Mouse (Mus musculus) liver (tissue): ENCODE measurements around the gene Afap1l2.
A peak's percentile ranks its signal among the peaks of the same experiment; 100 is the strongest.

ENCODE experiments used
- DNase-seq: peaks from one replicate; pipeline ENCODE4 v3.0.0-alpha.2; 2020; ENCODE audit warnings: mixed read lengths

Gene Afap1l2

DNA sequence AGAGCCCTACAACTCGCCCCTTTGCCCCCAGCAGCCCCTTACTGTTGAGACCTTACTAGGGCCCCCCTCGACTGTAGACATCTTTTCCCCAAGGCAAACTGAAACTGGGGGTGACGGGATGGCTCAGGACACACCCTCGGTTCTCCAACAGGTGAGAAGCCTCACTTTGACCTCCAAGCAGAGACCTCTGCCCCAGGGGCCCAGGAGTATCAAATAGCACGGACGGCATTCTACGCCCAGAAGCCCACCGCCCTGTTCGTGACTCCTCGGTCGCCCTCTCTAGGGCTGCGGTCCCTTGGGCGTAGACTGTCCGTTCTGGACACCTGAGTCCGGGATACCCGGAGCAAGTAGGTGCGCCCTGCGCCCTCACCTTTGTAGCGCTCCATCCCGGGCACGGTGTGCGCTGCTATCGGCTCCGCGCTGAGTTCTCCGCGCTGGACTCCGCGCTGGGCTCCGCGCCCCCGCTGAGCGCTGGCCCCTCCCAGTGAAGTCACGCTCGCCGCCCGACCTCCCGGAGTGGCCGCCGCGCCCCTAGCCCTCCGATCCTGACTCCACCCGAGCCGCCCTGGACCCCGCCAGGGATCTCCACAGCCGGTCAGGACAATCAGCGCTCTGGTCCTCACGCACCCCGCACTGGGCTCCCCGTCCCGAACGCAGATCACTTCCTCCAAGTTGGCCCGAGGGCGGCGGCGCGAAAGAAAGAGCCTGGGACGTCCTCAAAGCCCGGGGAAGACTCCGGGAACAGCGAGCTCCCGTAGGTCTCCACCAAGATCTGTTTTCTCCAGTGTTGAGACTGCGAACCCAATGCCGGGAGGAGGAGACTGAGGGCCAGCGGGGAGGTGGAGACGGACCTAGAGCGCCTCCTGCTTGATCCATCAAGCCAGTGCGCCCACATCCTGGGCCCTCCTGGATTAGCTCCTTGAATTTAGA is at the start of gene Afap1l2:
Afap1l2 (minus strand) TSS at position 448 of the 930 bp plus-strand sequence.
- DNase-seq = peak; percentile 35

- DNase-seq = no peak
Observed at GRCm38 (mm10) chr19:57057568-57057967, 49.5 kb upstream of the Afap1l2 start.

- DNase-seq = no peak
Observed at GRCm38 (mm10) chr19:57055215-57056120, 47.4 kb upstream of the Afap1l2 start.

- no peak for DNase-seq
Observed at GRCm38 (mm10) chr19:57052959-57053358, 44.9 kb upstream of the Afap1l2 start.

GRCm38 (mm10) chr19:57052016-57052415 is 44.0 kb upstream of the Afap1l2 start:
- DNase-seq = no peak

DNA sequence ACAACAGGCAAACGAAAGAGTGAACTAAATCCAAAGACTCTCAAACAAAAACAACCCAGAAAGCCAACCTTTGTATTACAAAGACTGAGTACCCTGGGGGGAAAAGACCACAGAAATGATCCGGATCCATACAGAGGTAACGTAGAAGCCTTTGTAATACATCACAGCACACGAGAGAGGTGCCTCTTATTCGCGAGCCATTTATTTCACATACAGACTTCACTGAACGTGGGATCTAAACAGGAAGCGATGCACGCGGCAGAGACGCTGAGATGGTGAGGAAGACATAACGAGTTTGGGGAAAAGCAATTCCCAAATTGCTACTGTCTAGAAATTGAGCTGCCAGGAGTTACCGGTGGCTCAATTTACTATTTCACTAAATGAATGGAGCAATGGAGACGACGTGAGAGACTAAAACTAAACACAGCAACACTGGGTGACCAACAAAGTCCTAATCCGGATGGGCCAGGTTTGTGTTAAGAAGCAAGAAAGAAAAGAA is 41.6 kb upstream of the Afap1l2 start:
- no peak for DNase-seq

GRCm38 (mm10) chr19:57047671-57048320 is 39.8 kb upstream of the Afap1l2 start:
- DNase-seq = no peak

- no peak for DNase-seq
Observed at GRCm38 (mm10) chr19:57039258-57039657, 31.2 kb upstream of the Afap1l2 start.

GRCm38 (mm10) chr19:57036860-57037259 is 28.8 kb upstream of the Afap1l2 start:
- DNase-seq = no peak

DNA sequence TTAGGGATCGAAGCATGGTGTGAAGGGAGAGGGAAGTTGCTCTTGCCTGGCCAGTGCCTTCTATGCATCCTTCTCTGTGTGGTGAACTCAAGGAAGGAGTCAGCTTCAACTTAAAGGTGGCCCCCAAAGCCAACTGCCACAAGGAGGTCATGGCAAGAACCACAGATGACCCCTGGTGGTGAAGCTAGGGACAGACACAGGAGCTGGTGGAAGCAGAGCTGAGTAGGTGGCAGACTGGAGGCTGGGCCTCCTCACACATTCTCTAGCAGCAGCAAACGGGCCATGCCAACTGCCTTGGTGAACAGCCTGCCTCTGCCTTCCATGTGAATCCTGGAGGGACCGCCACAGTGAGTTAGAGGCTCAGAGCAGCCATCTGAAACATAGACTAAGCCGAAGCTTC is 23.6 kb upstream of the Afap1l2 start:
- peak; percentile 47 for DNase-seq

GRCm38 (mm10) chr19:57029461-57029860 is 21.4 kb upstream of the Afap1l2 start:
- DNase-seq = no peak

- DNase-seq = no peak
Observed at GRCm38 (mm10) chr19:57028327-57029179, 20.5 kb upstream of the Afap1l2 start.

- DNase-seq = peak; percentile 18
Observed at GRCm38 (mm10) chr19:57026501-57026900, 18.5 kb upstream of the Afap1l2 start.

DNA sequence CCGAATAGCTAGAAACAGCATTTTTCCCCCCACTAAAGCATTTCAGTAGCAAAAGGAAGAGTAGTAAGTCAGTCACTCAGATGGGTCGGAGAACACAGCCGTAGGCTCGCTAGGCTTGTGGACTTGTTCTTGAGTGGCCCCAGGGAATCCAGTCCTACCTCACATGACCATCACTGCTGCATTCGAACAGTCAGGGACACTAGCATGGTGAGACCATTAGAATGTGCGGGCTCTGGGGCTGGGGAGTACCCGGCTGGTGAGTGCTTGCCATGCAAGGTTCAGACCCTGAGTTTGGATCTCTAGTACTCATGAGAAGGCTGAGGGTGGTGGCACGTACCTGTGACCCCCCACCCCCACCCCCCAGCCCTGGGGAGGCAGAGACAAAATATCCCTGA is 9.8 kb upstream of the Afap1l2 start:
- DNase-seq = no peak

GRCm38 (mm10) chr19:57016995-57017784 is 9.2 kb upstream of the Afap1l2 start:
- DNase-seq = peak; percentile 17

- no peak for DNase-seq
Observed at GRCm38 (mm10) chr19:57014808-57015207, 6.8 kb upstream of the Afap1l2 start.

DNA sequence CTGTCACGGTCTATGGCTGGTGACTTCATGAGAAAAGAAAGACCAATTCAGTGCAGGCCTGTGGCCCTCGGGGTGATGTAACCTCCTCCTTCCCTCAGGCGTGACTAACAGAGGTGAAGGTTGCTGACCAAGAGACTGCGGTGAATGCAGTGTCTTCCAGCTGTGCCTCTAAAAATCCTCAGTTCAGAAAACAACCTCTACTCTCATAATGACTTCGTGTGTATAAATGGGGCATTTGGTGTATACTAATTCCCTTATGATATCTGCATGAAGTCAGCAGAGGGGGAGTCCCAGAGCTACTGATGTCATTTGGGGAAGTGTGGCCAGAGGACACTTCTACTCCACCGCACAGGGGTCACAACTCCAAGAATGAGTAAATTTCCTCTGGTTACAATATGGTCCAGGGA is 5.2 kb upstream of the Afap1l2 start:
- no peak for DNase-seq

GRCm38 (mm10) chr19:57012068-57012467 is 4.0 kb upstream of the Afap1l2 start:
- DNase-seq = no peak

DNA sequence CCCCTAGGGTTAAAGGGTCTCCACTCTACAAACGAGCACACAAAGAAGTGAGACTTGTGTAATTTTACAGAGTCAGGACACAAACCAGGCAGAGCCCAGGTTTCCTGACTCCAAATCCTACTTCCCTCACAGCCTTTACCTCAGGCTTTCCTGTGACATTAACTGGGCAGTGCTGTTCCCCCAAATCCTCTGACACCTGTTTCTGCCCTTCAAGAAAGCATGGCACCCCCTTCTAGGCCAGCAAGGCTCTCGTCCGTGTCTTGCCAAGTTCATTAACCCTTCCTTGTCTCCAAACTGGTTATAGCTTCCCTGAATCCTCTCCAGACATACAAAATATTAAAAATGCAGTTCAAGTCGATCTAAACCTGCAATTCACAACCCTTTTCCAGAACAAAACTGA is 2.0 kb upstream of the Afap1l2 start:
- DNase-seq = no peak

DNA sequence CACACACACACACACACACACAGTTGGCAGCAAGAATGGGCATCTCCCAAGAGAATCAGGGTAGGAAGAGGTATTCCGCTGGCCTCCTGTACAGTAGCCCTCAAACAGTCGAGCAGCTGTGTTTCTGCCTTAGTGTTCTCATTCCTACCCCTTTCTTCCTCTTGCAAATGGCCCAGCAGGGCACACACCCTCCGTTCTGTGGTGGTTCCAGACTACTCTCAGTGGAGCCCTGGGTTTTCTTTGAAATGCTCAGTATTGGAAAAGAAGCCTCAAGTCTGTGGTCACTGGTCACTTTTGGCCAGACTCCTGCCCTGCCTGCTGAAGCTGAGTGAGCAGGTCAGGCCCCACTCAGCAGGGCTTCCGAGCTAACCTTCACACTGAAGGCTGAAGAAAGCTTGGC is 1.6 kb upstream of the Afap1l2 start:
- no peak for DNase-seq

DNA sequence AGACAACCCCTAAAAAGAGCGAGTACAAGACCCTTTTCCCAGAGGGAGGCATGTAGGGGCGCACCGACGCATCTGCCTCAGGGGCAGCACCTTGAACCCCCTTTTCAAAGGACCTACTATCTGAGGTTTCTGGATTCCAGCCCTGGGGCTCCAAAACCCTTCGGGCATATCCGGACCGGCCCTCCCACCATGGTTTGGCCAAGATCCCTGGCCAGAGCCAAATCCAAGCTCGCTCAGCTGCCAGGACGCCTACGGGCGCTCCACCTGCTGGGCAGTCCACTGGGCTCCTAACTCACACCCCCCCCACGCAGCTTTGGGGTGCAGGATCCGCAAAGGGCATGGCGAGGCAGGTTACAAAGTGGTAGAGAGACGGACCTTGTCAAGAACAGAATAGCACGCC is 737 bp downstream of the Afap1l2 start:
- no peak for DNase-seq
